Mouse (Mus musculus): ENCODE measurements around the gene Carnmt1. TPM values are rescaled to one million over a fixed set of nuclear protein-coding genes. Genes with fewer than 3 reads are reported as not detected.
A peak's percentile ranks its signal among the peaks of the same experiment; 100 is the strongest.
"Not testable (repeated sequence)": the region's sequence is repeated elsewhere in the genome, so short reads cannot be mapped to it uniquely, and the experiment has no call there.

The Carnmt1 gene
- polyA plus RNA-seq, 1 experiment from 2014 or later: 14.1 TPM

- H3K9ac ChIP-seq (replicated peaks): no peak overlapping the region
- no peak overlapping the region for H3K4me2 ChIP-seq (replicated peaks)
- H3K36me3 ChIP-seq: peaks cover 9% of the 10 kb centered on the region
- H3K27ac ChIP-seq (replicated peaks): no peak overlapping the region
- H3K4me1 ChIP-seq: no peaks in the 10 kb centered on the region
- ATAC-seq (replicated peaks): no peak
- H3K9me3 ChIP-seq: no peaks in the 10 kb centered on the region
- H3K4me3 ChIP-seq: no peak overlapping the region
- no peaks in the 10 kb centered on the region for H3K27me3 ChIP-seq
- 70% methylated on average over 2 of the region's 2 CpGs for WGBS
These were observed 22.2 kb downstream of the Carnmt1 start for GRCm38 (mm10) chr19:18692768-18693167.

- Histone ChIP-seq H3K9me3 (no peaks in the 10 kb centered on the region), H3K27me3 (no peaks in the 10 kb centered on the region), H3K4me1 (no peaks in the 10 kb centered on the region), H3K36me3 (peaks cover 9% of the 10 kb centered on the region), H3K27ac (replicated peaks) (no peak overlapping the region), H3K4me3 (no peak overlapping the region), H3K4me2 (replicated peaks) (no peak overlapping the region), H3K9ac (replicated peaks) (no peak overlapping the region)
- ATAC-seq (replicated peaks): no peak
- WGBS: 98% methylated on average over 3 of the region's 3 CpGs
These were observed 24.6 kb downstream of the Carnmt1 start for GRCm38 (mm10) chr19:18695116-18695515.

GRCm38 (mm10) chr19:18695552-18695951 is 25.0 kb downstream of the Carnmt1 start:
- no peak overlapping the region for H3K4me2 ChIP-seq (replicated peaks)
- 93% methylated on average over 1 of the region's 1 CpGs for WGBS

GRCm38 (mm10) chr19:18708101-18708500 is 37.5 kb downstream of the Carnmt1 start:
- Histone ChIP-seq H3K27ac (replicated peaks) (no peak overlapping the region), H3K9me3 (no peaks in the 10 kb centered on the region), H3K4me1 (peaks cover 4% of the 10 kb centered on the region; the same call in 1 of the 2 replicates), H3K4me3 (no peak overlapping the region), H3K4me2 (replicated peaks) (no peak overlapping the region), H3K27me3 (no peaks in the 10 kb centered on the region), H3K36me3 (no peaks in the 10 kb centered on the region), H3K9ac (replicated peaks) (no peak overlapping the region)
- no peak for ATAC-seq (replicated peaks)

More at GRCm38 (mm10) chr19:18695552-18695951, 25.0 kb downstream of the Carnmt1 start:
- H3K4me3 ChIP-seq: no peak overlapping the region
- ATAC-seq (replicated peaks): no peak
- no peak overlapping the region for H3K27ac ChIP-seq (replicated peaks)
- H3K9me3 ChIP-seq: no peaks in the 10 kb centered on the region
- H3K27me3 ChIP-seq: no peaks in the 10 kb centered on the region
- H3K36me3 ChIP-seq: peaks cover 9% of the 10 kb centered on the region
- H3K9ac ChIP-seq (replicated peaks): no peak overlapping the region
- no peaks in the 10 kb centered on the region for H3K4me1 ChIP-seq

GRCm38 (mm10) chr19:18710903-18711302 is 40.3 kb downstream of the Carnmt1 start:
- Histone ChIP-seq H3K9ac (replicated peaks) (no peak overlapping the region), H3K27me3 (no peaks in the 10 kb centered on the region), H3K27ac (replicated peaks) (no peak overlapping the region), H3K9me3 (no peaks in the 10 kb centered on the region), H3K4me1 (peaks cover 28% of the 10 kb centered on the region), H3K4me2 (replicated peaks) (no peak overlapping the region), H3K4me3 (no peak overlapping the region), H3K36me3 (no peaks in the 10 kb centered on the region)
- 60% methylated on average over 6 of the region's 6 CpGs for WGBS
- ATAC-seq (replicated peaks): no peak

GRCm38 (mm10) chr19:18711589-18711988 is 41.0 kb downstream of the Carnmt1 start:
- H3K9me3 ChIP-seq: no peaks in the 10 kb centered on the region
- H3K27ac ChIP-seq (replicated peaks): no peak overlapping the region
- no peaks in the 10 kb centered on the region for H3K36me3 ChIP-seq
- no peak overlapping the region for H3K4me3 ChIP-seq
- no peaks in the 10 kb centered on the region for H3K27me3 ChIP-seq
- H3K4me1 ChIP-seq: peaks cover 28% of the 10 kb centered on the region
- no peak overlapping the region for H3K9ac ChIP-seq (replicated peaks)
- WGBS: 90% methylated on average over 9 of the region's 9 CpGs
- ATAC-seq (replicated peaks): no peak
- no peak overlapping the region for H3K4me2 ChIP-seq (replicated peaks)

- Histone ChIP-seq H3K27ac (replicated peaks) (peak overlapping the region; percentile 97), H3K27me3 (no peaks in the 10 kb centered on the region), H3K9ac (replicated peaks) (peak overlapping the region; percentile 88), H3K36me3 (no peaks in the 10 kb centered on the region), H3K9me3 (no peaks in the 10 kb centered on the region), H3K4me2 (replicated peaks) (peak overlapping the region; percentile 93), H3K4me3 (peak overlapping the region; percentile 96), H3K4me1 (peaks cover 28% of the 10 kb centered on the region)
- ATAC-seq (replicated peaks): no peak
- 61% methylated on average over 16 of the region's 16 CpGs for WGBS
These were observed 41.7 kb downstream of the Carnmt1 start for GRCm38 (mm10) chr19:18712153-18712865.

GRCm38 (mm10) chr19:18712866-18713300 is 42.3 kb downstream of the Carnmt1 start, which contains the start of gene D030056L22Rik:
Gene D030056L22Rik, plus strand, starts transcription at chr19:18713193.
- peak within 1 kb of the TSS; percentile 93 for H3K4me2 ChIP-seq (replicated peaks)
- H3K36me3 ChIP-seq: no peaks in the 10 kb centered on the region
- H3K9ac ChIP-seq (replicated peaks): peak within 1 kb of the TSS; percentile 88
- no peaks in the 10 kb centered on the region for H3K27me3 ChIP-seq
- no peaks in the 10 kb centered on the region for H3K9me3 ChIP-seq
- peak; percentile 99 for ATAC-seq (replicated peaks)
- peak within 1 kb of the TSS; percentile 97 for H3K27ac ChIP-seq (replicated peaks)
- H3K4me1 ChIP-seq: peaks cover 28% of the 10 kb centered on the region
- peak within 1 kb of the TSS; percentile 96 for H3K4me3 ChIP-seq
- under 1% methylated on average over 49 of the region's 49 CpGs for WGBS

GRCm38 (mm10) chr19:18713357-18713756 is 42.8 kb downstream of the Carnmt1 start:
- ATAC-seq (replicated peaks): peak; percentile 73
- under 1% methylated on average over 46 of the region's 46 CpGs for WGBS
- Histone ChIP-seq H3K9ac (replicated peaks) (peak overlapping the region; percentile 88), H3K4me2 (replicated peaks) (peak overlapping the region; percentile 93), H3K4me1 (peaks cover 28% of the 10 kb centered on the region), H3K27ac (replicated peaks) (peak overlapping the region; percentile 97), H3K4me3 (peak overlapping the region; percentile 96)
- not testable (repeated sequence) for H3K36me3 ChIP-seq, H3K9me3 ChIP-seq, H3K27me3 ChIP-seq

GRCm38 (mm10) chr19:18716374-18716773 is 45.8 kb downstream of the Carnmt1 start:
- Histone ChIP-seq H3K9me3 (no peaks in the 10 kb centered on the region), H3K27me3 (no peaks in the 10 kb centered on the region), H3K36me3 (peaks cover 12% of the 10 kb centered on the region; the same call in 1 of the 2 replicates), H3K9ac (replicated peaks) (no peak overlapping the region), H3K4me1 (peaks cover 28% of the 10 kb centered on the region), H3K4me2 (replicated peaks) (no peak overlapping the region), H3K27ac (replicated peaks) (no peak overlapping the region), H3K4me3 (no peak overlapping the region)
- 49% methylated on average over 1 of the region's 1 CpGs for WGBS
- no peak for ATAC-seq (replicated peaks)

GRCm38 (mm10) chr19:18720337-18720736 is 49.8 kb downstream of the Carnmt1 start:
- no peak overlapping the region for H3K27ac ChIP-seq (replicated peaks)
- no peaks in the 10 kb centered on the region for H3K27me3 ChIP-seq
- no peak for ATAC-seq (replicated peaks)
- no peak overlapping the region for H3K9ac ChIP-seq (replicated peaks)
- H3K4me3 ChIP-seq: no peak overlapping the region
- WGBS: 93% methylated on average over 3 of the region's 3 CpGs
- H3K4me1 ChIP-seq: peaks cover 6% of the 10 kb centered on the region
- peaks cover 12% of the 10 kb centered on the region; the same call in 1 of the 2 replicates for H3K36me3 ChIP-seq
- H3K4me2 ChIP-seq (replicated peaks): no peak overlapping the region
- H3K9me3 ChIP-seq: no peaks in the 10 kb centered on the region

- H3K4me3 ChIP-seq: no peak overlapping the region
- ATAC-seq (replicated peaks): no peak
- no peak overlapping the region for H3K27ac ChIP-seq (replicated peaks)
- H3K4me2 ChIP-seq (replicated peaks): no peak overlapping the region
- H3K9me3 ChIP-seq: no peaks in the 10 kb centered on the region
- 90% methylated on average over 2 of the region's 2 CpGs for WGBS
- H3K36me3 ChIP-seq: no peaks in the 10 kb centered on the region
- H3K4me1 ChIP-seq: no peaks in the 10 kb centered on the region
- no peaks in the 10 kb centered on the region for H3K27me3 ChIP-seq
- H3K9ac ChIP-seq (replicated peaks): no peak overlapping the region
These were observed 54.6 kb downstream of the Carnmt1 start for GRCm38 (mm10) chr19:18725186-18725585.

GRCm38 (mm10) chr19:18730255-18730654 is 59.7 kb downstream of the Carnmt1 start:
- H3K9ac ChIP-seq (replicated peaks): no peak overlapping the region
- WGBS: 88% methylated on average over 7 of the region's 7 CpGs
- ATAC-seq (replicated peaks): no peak
- no peaks in the 10 kb centered on the region for H3K9me3 ChIP-seq
- no peaks in the 10 kb centered on the region for H3K36me3 ChIP-seq
- no peaks in the 10 kb centered on the region for H3K4me1 ChIP-seq
- H3K4me3 ChIP-seq: no peak overlapping the region
- H3K27ac ChIP-seq (replicated peaks): no peak overlapping the region
- no peaks in the 10 kb centered on the region for H3K27me3 ChIP-seq
- H3K4me2 ChIP-seq (replicated peaks): no peak overlapping the region
